Mouse (Mus musculus): ENCODE data around the gene Gpr83. TPM values are rescaled to one million over a fixed set of nuclear protein-coding genes. Genes with fewer than 3 reads are reported as not detected.
"Not testable (repeated sequence)": the region's sequence is repeated elsewhere in the genome, so short reads cannot be mapped to it uniquely, and the experiment has no call there.

Gene Gpr83
- polyA plus RNA-seq, 1 experiment from 2014 or later, result 1.4 TPM

DNA sequence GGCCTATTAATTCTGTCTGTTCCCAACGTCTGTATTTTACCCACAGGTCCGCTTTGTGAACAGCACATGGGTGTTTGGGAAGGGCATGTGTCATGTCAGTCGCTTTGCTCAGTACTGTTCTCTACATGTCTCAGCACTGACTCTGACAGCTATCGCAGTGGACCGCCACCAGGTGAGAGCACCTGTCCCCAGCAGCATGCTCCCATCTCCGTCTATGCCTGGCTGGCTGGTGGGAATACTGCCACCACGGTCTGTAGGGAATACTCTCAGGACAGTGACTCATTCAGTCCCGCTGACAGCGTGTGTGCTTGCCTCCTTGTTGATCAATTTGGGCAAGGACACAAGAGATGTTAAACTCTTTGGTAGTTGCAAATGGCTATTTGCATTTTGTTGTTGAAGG, 4.7 kb downstream of the Gpr83 start:
- H3K9ac ChIP-seq, result no peak overlapping the region
- 84% methylated on average over 9 of the region's 9 CpGs for WGBS
- ATAC-seq (ENCODE audit: low FRiP score), result no peak
- H3K36me3 ChIP-seq (replicated peaks; ENCODE audit: control insufficient read depth, insufficient read depth), result no peaks in the 10 kb centered on the region
- 0 out of 2 replicates have a peak, but pooled peaks cover 4% of the 10 kb centered on the region for H3K4me1 ChIP-seq (replicated peaks; ENCODE audit: control insufficient read depth, insufficient read depth, low read length)
- H3K27me3 ChIP-seq (ENCODE audit: control insufficient read depth, insufficient read depth, low read length), result peaks cover 20% of the 10 kb centered on the region
- no peak overlapping the region for H3K27ac ChIP-seq
- H3K4me2 ChIP-seq (replicated peaks), result no peak overlapping the region
- no peak overlapping the region for H3K4me3 ChIP-seq (replicated peaks; ENCODE audit: low read length)
- H3K9me3 ChIP-seq (ENCODE audit: control insufficient read depth, low read length), result no peaks in the 10 kb centered on the region
- DNase-seq (ENCODE audit: low spot score), result no peak

DNA sequence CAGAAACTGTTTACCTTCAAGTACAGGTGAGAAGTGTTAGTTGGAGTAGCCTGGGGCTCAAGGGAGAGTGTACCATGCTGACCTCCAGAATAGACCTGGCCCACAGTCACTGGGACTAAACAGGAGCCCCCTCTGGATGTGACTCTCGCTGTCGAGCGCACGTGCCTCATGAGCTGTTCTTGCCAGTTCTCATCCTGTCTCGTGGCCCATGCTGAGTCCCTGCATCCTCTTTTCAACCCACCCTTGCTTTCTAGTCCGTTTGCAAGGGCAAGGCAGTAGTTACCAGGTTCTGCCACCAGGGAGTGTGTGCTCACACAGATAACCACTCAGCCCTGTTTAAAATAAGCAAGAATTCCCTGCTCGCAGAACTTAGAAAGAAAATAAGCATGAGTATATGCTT, 6.9 kb downstream of the Gpr83 start:
- Histone ChIP-seq H3K36me3 (replicated peaks; ENCODE audit: control insufficient read depth, insufficient read depth) (no peaks in the 10 kb centered on the region), H3K27ac (no peak overlapping the region), H3K4me1 (replicated peaks; ENCODE audit: control insufficient read depth, insufficient read depth, low read length) (peaks cover 2% of the 10 kb centered on the region), H3K4me3 (replicated peaks; ENCODE audit: low read length) (no peak overlapping the region), H3K9ac (no peak overlapping the region), H3K4me2 (replicated peaks) (no peak overlapping the region), H3K9me3 (ENCODE audit: control insufficient read depth, low read length) (no peaks in the 10 kb centered on the region), H3K27me3 (ENCODE audit: control insufficient read depth, insufficient read depth, low read length) (0 out of 2 replicates have a peak, but pooled peaks cover 2% of the 10 kb centered on the region)
- WGBS, result 32% methylated on average over 7 of the region's 7 CpGs
- ATAC-seq (ENCODE audit: low FRiP score) (peak; percentile 46; the same call in 1 of the 2 replicates), DNase-seq (ENCODE audit: low spot score) (peak; percentile 46)

DNA sequence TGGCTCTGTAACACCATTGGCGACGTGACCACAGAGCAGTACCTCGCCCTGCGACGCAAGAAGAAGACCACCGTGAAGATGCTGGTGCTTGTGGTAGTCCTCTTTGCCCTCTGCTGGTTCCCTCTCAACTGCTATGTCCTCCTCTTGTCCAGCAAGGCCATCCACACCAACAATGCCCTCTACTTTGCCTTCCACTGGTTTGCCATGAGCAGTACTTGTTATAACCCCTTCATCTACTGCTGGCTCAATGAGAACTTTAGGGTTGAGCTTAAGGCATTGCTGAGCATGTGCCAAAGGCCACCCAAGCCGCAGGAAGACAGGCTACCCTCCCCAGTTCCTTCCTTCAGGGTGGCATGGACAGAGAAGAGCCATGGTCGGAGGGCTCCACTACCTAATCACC, 8.3 kb downstream of the Gpr83 start:
- Histone ChIP-seq H3K36me3 (replicated peaks; ENCODE audit: control insufficient read depth, insufficient read depth) (no peaks in the 10 kb centered on the region), H3K4me1 (replicated peaks; ENCODE audit: control insufficient read depth, insufficient read depth, low read length) (peaks cover 13% of the 10 kb centered on the region), H3K27ac (no peak overlapping the region), H3K9ac (no peak overlapping the region), H3K4me2 (replicated peaks) (no peak overlapping the region), H3K27me3 (ENCODE audit: control insufficient read depth, insufficient read depth, low read length) (no peaks in the 10 kb centered on the region), H3K4me3 (replicated peaks; ENCODE audit: low read length) (no peak overlapping the region), H3K9me3 (ENCODE audit: control insufficient read depth, low read length) (no peaks in the 10 kb centered on the region)
- WGBS, result 98% methylated on average over 8 of the region's 8 CpGs
- ATAC-seq (ENCODE audit: low FRiP score) (no peak), DNase-seq (ENCODE audit: low spot score) (no peak)

DNA sequence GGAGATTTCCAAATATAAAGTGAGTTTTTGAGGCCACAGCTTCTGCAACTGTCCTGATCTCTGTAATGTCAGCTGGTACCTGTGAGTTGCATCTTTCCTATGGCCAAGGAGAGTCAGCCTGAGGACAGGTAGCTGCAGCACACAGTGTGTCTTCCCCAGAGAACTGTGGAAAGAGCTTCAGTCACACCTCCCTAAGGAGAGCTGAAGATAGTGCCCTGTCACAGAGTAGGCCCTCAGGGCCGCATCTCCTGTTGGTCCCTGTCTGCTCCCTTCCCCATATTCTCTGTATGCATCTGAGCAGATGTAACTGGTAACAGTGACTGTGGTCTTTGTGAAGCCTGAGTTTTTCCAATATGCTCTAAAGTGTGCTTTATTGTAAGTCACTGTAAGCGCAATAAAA, 10.4 kb downstream of the Gpr83 start:
- WGBS, result 91% methylated on average over 2 of the region's 2 CpGs
- Histone ChIP-seq H3K4me3 (replicated peaks; ENCODE audit: low read length) (no peak overlapping the region), H3K27ac (no peak overlapping the region), H3K9ac (no peak overlapping the region), H3K36me3 (replicated peaks; ENCODE audit: control insufficient read depth, insufficient read depth) (no peaks in the 10 kb centered on the region), H3K4me2 (replicated peaks) (no peak overlapping the region), H3K9me3 (ENCODE audit: control insufficient read depth, low read length) (no peaks in the 10 kb centered on the region), H3K4me1 (replicated peaks; ENCODE audit: control insufficient read depth, insufficient read depth, low read length) (peaks cover 13% of the 10 kb centered on the region), H3K27me3 (ENCODE audit: control insufficient read depth, insufficient read depth, low read length) (no peaks in the 10 kb centered on the region)
- DNase-seq (ENCODE audit: low spot score) (no peak), ATAC-seq (ENCODE audit: low FRiP score) (no peak)

DNA sequence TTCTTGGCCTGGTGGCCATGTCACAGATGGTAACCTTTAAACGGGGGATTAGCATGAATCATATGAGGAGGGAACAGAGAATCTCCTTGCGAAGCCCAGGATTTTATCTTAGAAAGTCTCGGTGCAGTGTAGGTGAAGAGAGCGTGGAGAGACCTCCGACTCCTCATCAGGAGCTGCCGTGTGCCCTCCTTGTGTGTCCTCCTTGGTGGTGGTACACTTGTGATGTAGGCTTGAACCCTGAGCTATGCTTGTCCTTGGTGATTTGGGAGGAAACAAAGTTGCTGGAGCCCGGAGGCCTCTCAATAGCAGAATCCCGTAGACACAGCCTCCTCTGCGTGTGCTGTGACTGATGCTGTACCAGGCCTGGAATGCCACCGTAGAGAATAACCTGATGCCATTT, 10.8 kb downstream of the Gpr83 start:
- ATAC-seq (ENCODE audit: low FRiP score), result no peak
- 94% methylated on average over 10 of the region's 10 CpGs for WGBS

DNA sequence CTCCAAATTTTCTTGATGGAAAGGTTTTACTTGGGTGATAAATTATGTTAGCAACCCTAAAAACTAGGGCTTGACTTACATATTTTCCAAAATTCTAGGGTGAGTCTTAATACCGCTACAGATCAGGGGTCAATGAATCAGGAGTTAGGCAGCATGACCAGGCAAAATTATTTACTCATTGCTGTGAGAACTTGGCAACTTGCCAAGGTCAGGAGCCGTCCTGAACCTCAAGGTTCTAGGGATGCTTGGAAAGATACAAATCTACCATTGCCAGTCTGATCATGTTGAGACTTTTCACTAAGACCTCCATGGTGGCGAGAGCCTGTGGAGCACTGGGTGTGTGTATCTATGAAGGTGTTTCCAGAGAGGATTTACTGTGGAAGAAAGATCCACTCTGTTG, 11.5 kb downstream of the Gpr83 start:
- peaks cover 13% of the 10 kb centered on the region for H3K4me1 ChIP-seq (replicated peaks; ENCODE audit: control insufficient read depth, insufficient read depth, low read length)
- ATAC-seq (ENCODE audit: low FRiP score), result no peak
- no peak overlapping the region for H3K4me3 ChIP-seq (replicated peaks; ENCODE audit: low read length)
- DNase-seq (ENCODE audit: low spot score), result no peak
- 66% methylated on average over 3 of the region's 3 CpGs for WGBS
- H3K27ac ChIP-seq, result no peak overlapping the region
- no peaks in the 10 kb centered on the region for H3K9me3 ChIP-seq (ENCODE audit: control insufficient read depth, low read length)
- no peak overlapping the region for H3K4me2 ChIP-seq (replicated peaks)
- H3K9ac ChIP-seq, result no peak overlapping the region
- H3K36me3 ChIP-seq (replicated peaks; ENCODE audit: control insufficient read depth, insufficient read depth), result no peaks in the 10 kb centered on the region
- H3K27me3 ChIP-seq (ENCODE audit: control insufficient read depth, insufficient read depth, low read length), result no peaks in the 10 kb centered on the region

More for the DNA sequence above, 10.8 kb downstream of the Gpr83 start:
- no peak overlapping the region for H3K27ac ChIP-seq
- no peak for DNase-seq (ENCODE audit: low spot score)
- H3K4me3 ChIP-seq (replicated peaks; ENCODE audit: low read length), result no peak overlapping the region
- no peaks in the 10 kb centered on the region for H3K27me3 ChIP-seq (ENCODE audit: control insufficient read depth, insufficient read depth, low read length)
- no peaks in the 10 kb centered on the region for H3K36me3 ChIP-seq (replicated peaks; ENCODE audit: control insufficient read depth, insufficient read depth)
- no peak overlapping the region for H3K9ac ChIP-seq
- H3K4me1 ChIP-seq (replicated peaks; ENCODE audit: control insufficient read depth, insufficient read depth, low read length), result peaks cover 13% of the 10 kb centered on the region
- H3K4me2 ChIP-seq (replicated peaks), result no peak overlapping the region
- H3K9me3 ChIP-seq (ENCODE audit: control insufficient read depth, low read length), result no peaks in the 10 kb centered on the region

DNA sequence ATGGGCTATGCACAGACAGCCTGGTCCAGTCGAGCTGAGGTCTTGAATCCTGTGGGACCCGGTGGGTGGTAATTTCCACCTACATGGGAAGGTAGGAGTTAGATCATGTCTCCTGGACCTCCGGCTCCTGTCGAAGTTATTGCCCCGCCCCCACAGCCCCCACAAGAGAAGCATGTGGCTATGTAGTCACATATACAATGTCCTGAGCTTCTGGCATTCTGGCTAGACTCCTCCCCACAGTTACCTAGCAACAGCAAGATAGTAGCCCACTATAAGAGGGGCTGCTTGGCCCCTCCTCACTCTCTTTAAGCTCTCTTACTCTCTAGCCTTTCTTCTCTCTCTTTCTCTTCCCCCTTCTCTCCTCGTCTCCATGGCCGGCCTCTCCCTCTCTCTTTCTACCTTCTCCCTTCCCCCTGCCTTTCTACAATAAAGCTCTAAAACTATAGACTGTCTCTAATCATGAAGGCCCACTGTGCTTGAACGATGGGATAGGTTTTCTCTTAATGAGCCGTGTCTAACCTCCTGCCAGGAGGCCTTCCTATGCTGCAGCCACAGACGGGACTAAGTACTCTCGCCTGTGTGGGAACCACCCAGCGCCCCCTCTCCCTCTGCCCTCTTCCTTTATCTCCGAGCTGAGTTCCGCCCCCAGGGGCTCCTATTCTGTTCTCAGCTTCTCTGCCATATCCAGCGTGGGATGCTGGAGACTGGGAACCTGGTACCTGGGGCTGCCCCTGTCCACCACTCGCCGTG, 12.3 kb downstream of the Gpr83 start:
- DNase-seq (ENCODE audit: low spot score) (no peak), ATAC-seq (ENCODE audit: low FRiP score) (peak; percentile 75)
- Histone ChIP-seq H3K4me2 (replicated peaks) (peak overlapping the region; percentile 21; the same call in 1 of the 2 replicates), H3K27ac (no peak overlapping the region), H3K4me1 (replicated peaks; ENCODE audit: control insufficient read depth, insufficient read depth, low read length) (peaks cover 13% of the 10 kb centered on the region), H3K36me3 (replicated peaks; ENCODE audit: control insufficient read depth, insufficient read depth) (no peaks in the 10 kb centered on the region), H3K4me3 (replicated peaks; ENCODE audit: low read length) (no peak overlapping the region), H3K9me3 (ENCODE audit: control insufficient read depth, low read length) (no peaks in the 10 kb centered on the region), H3K9ac (0 out of 2 replicates have a peak overlapping the region, but pooled peaks have one; percentile 8), H3K27me3 (ENCODE audit: control insufficient read depth, insufficient read depth, low read length) (no peaks in the 10 kb centered on the region)
- WGBS, result 17% methylated on average over 17 of the region's 17 CpGs

DNA sequence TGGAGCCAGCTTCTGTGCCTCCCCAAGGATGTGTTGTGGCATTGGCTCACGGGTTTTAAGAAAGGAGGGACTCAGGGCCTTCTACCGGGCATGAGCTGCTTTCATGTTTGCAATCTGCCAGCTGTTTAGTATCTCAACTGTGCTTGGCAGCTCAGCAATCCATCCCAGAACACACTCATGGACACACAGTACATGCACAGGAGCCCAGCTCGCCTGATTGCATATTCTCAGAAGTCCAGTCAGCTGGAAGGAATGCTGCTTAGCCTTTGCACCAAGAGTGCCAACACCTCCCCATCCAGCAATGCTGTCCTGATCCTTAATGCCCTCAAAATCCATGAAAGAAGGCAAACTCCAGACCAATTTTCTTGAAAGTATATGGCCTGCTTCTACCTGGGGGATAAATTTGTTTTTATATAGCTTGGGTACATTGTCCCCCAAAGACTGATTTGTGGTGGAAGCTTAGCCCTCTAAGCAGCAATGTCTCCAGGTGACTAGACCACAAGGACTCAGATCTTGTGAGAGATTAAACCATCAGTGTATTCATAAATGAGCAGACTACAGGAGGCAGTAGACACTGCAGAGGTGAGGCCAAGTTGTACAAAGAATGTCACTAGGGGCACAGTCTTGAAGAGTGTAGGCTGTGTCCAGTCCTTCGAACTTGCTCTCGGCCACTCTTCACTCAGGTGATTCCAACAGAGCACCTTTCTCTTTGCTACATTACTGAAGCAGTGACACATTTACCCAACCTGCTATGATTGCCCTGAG, 15.9 kb downstream of the Gpr83 start:
- Histone ChIP-seq H3K9me3 (ENCODE audit: control insufficient read depth, low read length) (no peaks in the 10 kb centered on the region), H3K9ac (no peak overlapping the region), H3K4me3 (replicated peaks; ENCODE audit: low read length) (no peak overlapping the region), H3K27me3 (ENCODE audit: control insufficient read depth, insufficient read depth, low read length) (no peaks in the 10 kb centered on the region), H3K4me2 (replicated peaks) (no peak overlapping the region), H3K36me3 (replicated peaks; ENCODE audit: control insufficient read depth, insufficient read depth) (no peaks in the 10 kb centered on the region), H3K27ac (no peak overlapping the region), H3K4me1 (replicated peaks; ENCODE audit: control insufficient read depth, insufficient read depth, low read length) (peaks cover 13% of the 10 kb centered on the region)
- WGBS, result 81% methylated on average over 5 of the region's 5 CpGs
- DNase-seq (ENCODE audit: low spot score) (no peak), ATAC-seq (ENCODE audit: low FRiP score) (no peak)

DNA sequence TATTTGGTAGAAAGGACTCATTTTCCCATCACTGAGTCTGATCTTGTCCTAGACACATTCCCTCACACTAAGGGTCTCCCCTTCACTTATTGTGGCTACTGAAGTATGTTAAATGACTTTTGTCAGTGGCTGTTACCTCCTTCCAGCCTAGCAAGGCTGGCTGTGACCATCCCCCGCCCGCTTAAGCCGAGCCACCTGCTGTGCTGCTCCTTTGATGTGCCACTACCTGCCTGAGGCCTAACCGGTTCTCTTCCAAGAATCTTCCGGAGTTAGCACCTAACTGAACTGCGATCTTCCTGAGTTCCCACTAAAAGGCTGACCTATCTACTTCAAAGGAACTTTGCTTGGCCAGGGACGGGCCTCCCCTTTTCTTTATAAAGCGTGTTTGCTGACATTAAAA, 16.6 kb downstream of the Gpr83 start:
- ATAC-seq (ENCODE audit: low FRiP score); DNase-seq (ENCODE audit: low spot score); H3K4me2 ChIP-seq (replicated peaks); H3K36me3 ChIP-seq (replicated peaks; ENCODE audit: control insufficient read depth, insufficient read depth); H3K27ac ChIP-seq; H3K9ac ChIP-seq; H3K4me3 ChIP-seq (replicated peaks; ENCODE audit: low read length); H3K9me3 ChIP-seq (ENCODE audit: control insufficient read depth, low read length); H3K27me3 ChIP-seq (ENCODE audit: control insufficient read depth, insufficient read depth, low read length): not testable (repeated sequence)
- H3K4me1 ChIP-seq (replicated peaks; ENCODE audit: control insufficient read depth, insufficient read depth, low read length), result peaks cover 13% of the 10 kb centered on the region
- WGBS, result 38% methylated on average over 8 of the region's 8 CpGs

Measured in hindbrain, embryonic 14.5 days (tissue).